Mouse (Mus musculus): ENCODE results near the gene Dmbx1.

- TF ChIP-seq CTCF (conservative IDR thresholded peaks at IDR 0.05; ENCODE audit: low read length) (no peak), NANOG (IDR thresholded peaks at IDR 0.05; ENCODE audit: borderline replicate concordance, low read length) (no peak)
Observed at GRCm38 (mm10) chr4:115907994-115908393, 31.7 kb downstream of the Dmbx1 start.
